Mouse (Mus musculus): ENCODE results near the gene Pm20d1. TPM values are rescaled to one million over a fixed set of nuclear protein-coding genes. Genes with fewer than 3 reads are reported as not detected.
A peak's percentile ranks its signal among the peaks of the same experiment; 100 is the strongest.
"Not testable (repeated sequence)": the region's sequence is repeated elsewhere in the genome, so short reads cannot be mapped to it uniquely, and the experiment has no call there.

Gene Pm20d1
- polyA plus RNA-seq, 2 experiments, result 2.0 to 3.4 TPM

GRCm38 (mm10) chr1:131812631-131813295, 15.6 kb downstream of the Pm20d1 start:
- H3K36me3 ChIP-seq (replicated peaks; ENCODE audit: control insufficient read depth, insufficient read depth, low read depth), result no peaks in the 10 kb centered on the region
- H3K4me1 ChIP-seq (replicated peaks; ENCODE audit: control insufficient read depth in 2 of 2, insufficient read depth in 2 of 2, low read length in 1 of 2), result no peaks in the 10 kb centered on the region
- TF ChIP-seq EP300 (IDR thresholded peaks at IDR 0.05; ENCODE audit: low read depth), result no peak
- no peak for TF ChIP-seq CTCF (IDR thresholded peaks at IDR 0.05; ENCODE audit: low read depth)
- H3K4me3 ChIP-seq (ENCODE audit: insufficient read depth in 1 of 2, low read depth in 2 of 2, low read length in 2 of 2), result no peak overlapping the region
- no peak overlapping the region for H3K27ac ChIP-seq
- ATAC-seq (ENCODE audit: insufficient read depth) (no peak), DNase-seq (ENCODE audit: low read depth in 3 of 3, low spot score in 3 of 3) (no peak)
- H3K4me2 ChIP-seq (ENCODE audit: low read depth), result no peak overlapping the region
- H3K9me3 ChIP-seq (ENCODE audit: control insufficient read depth, low read length), result no peaks in the 10 kb centered on the region
- 64% methylated on average over 9 of the region's 9 CpGs for WGBS (ENCODE audit: insufficient replicate concordance)
- H3K27me3 ChIP-seq (ENCODE audit: control insufficient read depth, insufficient read depth, low read length), result no peaks in the 10 kb centered on the region
- H3K9ac ChIP-seq (replicated peaks), result no peak overlapping the region

GRCm38 (mm10) chr1:131813731-131814130, 16.6 kb downstream of the Pm20d1 start:
- H3K4me2 ChIP-seq (ENCODE audit: low read depth), result no peak overlapping the region

GRCm38 (mm10) chr1:131814191-131814590, 17.0 kb downstream of the Pm20d1 start:
- TF ChIP-seq CTCF (IDR thresholded peaks at IDR 0.05; ENCODE audit: low read depth) (peak; percentile 13; the same call in 1 of the 2 replicates), EP300 (IDR thresholded peaks at IDR 0.05; ENCODE audit: low read depth) (no peak)
- no peak for DNase-seq (ENCODE audit: low read depth in 3 of 3, low spot score in 3 of 3)
- H3K4me1 ChIP-seq (replicated peaks; ENCODE audit: control insufficient read depth in 2 of 2, insufficient read depth in 2 of 2, low read length in 1 of 2), result no peaks in the 10 kb centered on the region
- no peaks in the 10 kb centered on the region for H3K9me3 ChIP-seq (ENCODE audit: control insufficient read depth, low read length)
- H3K27me3 ChIP-seq (ENCODE audit: control insufficient read depth, insufficient read depth, low read length), result no peaks in the 10 kb centered on the region
- no peak overlapping the region for H3K4me2 ChIP-seq (ENCODE audit: low read depth)
- H3K9ac ChIP-seq (replicated peaks), result no peak overlapping the region
- no peaks in the 10 kb centered on the region for H3K36me3 ChIP-seq (replicated peaks; ENCODE audit: control insufficient read depth, insufficient read depth, low read depth)
- 56% methylated on average over 3 of the region's 3 CpGs for WGBS (ENCODE audit: insufficient replicate concordance)
- no peak overlapping the region for H3K27ac ChIP-seq
- no peak overlapping the region for H3K4me3 ChIP-seq (ENCODE audit: insufficient read depth in 1 of 2, low read depth in 2 of 2, low read length in 2 of 2)
- ATAC-seq (ENCODE audit: insufficient read depth), result no peak

More at GRCm38 (mm10) chr1:131813731-131814130, 16.6 kb downstream of the Pm20d1 start:
- DNase-seq (ENCODE audit: low read depth in 3 of 3, low spot score in 3 of 3) (no peak), ATAC-seq (ENCODE audit: insufficient read depth) (no peak)
- H3K27me3 ChIP-seq (ENCODE audit: control insufficient read depth, insufficient read depth, low read length), result no peaks in the 10 kb centered on the region
- H3K27ac ChIP-seq, result no peak overlapping the region
- H3K4me1 ChIP-seq (replicated peaks; ENCODE audit: control insufficient read depth in 2 of 2, insufficient read depth in 2 of 2, low read length in 1 of 2), result no peaks in the 10 kb centered on the region
- no peak for TF ChIP-seq EP300 (IDR thresholded peaks at IDR 0.05; ENCODE audit: low read depth)
- TF ChIP-seq CTCF (IDR thresholded peaks at IDR 0.05; ENCODE audit: low read depth), result no peak
- H3K9ac ChIP-seq (replicated peaks), result no peak overlapping the region
- no peak overlapping the region for H3K4me3 ChIP-seq (ENCODE audit: insufficient read depth in 1 of 2, low read depth in 2 of 2, low read length in 2 of 2)
- WGBS (ENCODE audit: insufficient replicate concordance), result 67% methylated on average over 4 of the region's 4 CpGs
- no peaks in the 10 kb centered on the region for H3K9me3 ChIP-seq (ENCODE audit: control insufficient read depth, low read length)
- no peaks in the 10 kb centered on the region for H3K36me3 ChIP-seq (replicated peaks; ENCODE audit: control insufficient read depth, insufficient read depth, low read depth)

DNA sequence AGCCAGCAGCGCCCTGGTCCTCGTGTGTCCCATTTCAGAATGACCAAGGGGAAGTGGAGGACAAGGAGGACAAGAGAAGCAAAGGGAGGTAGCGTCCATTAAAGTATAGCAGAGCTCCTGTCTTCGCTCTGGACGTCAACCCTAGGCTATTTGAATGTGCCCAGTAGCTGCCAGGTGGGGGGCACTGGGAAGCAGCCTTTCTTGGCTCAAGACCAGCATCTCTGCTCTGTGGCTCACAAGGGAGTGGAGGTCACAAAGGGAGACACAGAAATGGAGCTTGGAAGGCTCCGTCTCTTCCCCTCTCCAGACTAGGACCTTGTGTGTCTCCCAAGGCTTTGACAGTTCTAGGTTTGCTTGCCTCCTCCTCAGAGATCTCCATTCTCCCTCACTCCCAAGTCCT, 19.7 kb downstream of the Pm20d1 start:
- H3K9me3 ChIP-seq (ENCODE audit: control insufficient read depth, low read length), result no peaks in the 10 kb centered on the region
- H3K9ac ChIP-seq (replicated peaks), result no peak overlapping the region
- no peak for DNase-seq (ENCODE audit: low read depth in 3 of 3, low spot score in 3 of 3)
- no peaks in the 10 kb centered on the region for H3K4me1 ChIP-seq (replicated peaks; ENCODE audit: control insufficient read depth in 2 of 2, insufficient read depth in 2 of 2, low read length in 1 of 2)
- TF ChIP-seq CTCF (IDR thresholded peaks at IDR 0.05; ENCODE audit: low read depth) (no peak), EP300 (IDR thresholded peaks at IDR 0.05; ENCODE audit: low read depth) (no peak)
- H3K36me3 ChIP-seq (replicated peaks; ENCODE audit: control insufficient read depth, insufficient read depth, low read depth), result no peaks in the 10 kb centered on the region
- no peak for ATAC-seq (ENCODE audit: insufficient read depth)
- 56% methylated on average over 6 of the region's 6 CpGs for WGBS (ENCODE audit: insufficient replicate concordance)
- no peak overlapping the region for H3K4me3 ChIP-seq (ENCODE audit: insufficient read depth in 1 of 2, low read depth in 2 of 2, low read length in 2 of 2)
- H3K27me3 ChIP-seq (ENCODE audit: control insufficient read depth, insufficient read depth, low read length), result no peaks in the 10 kb centered on the region
- no peak overlapping the region for H3K27ac ChIP-seq
- no peak overlapping the region for H3K4me2 ChIP-seq (ENCODE audit: low read depth)

- not testable (repeated sequence) for H3K9me3 ChIP-seq (ENCODE audit: control insufficient read depth, low read length); H3K9ac ChIP-seq (replicated peaks); ATAC-seq (ENCODE audit: insufficient read depth); H3K4me2 ChIP-seq (ENCODE audit: low read depth); H3K4me3 ChIP-seq (ENCODE audit: insufficient read depth in 1 of 2, low read depth in 2 of 2, low read length in 2 of 2); DNase-seq (ENCODE audit: low read depth in 3 of 3, low spot score in 3 of 3); H3K27me3 ChIP-seq (ENCODE audit: control insufficient read depth, insufficient read depth, low read length); H3K36me3 ChIP-seq (replicated peaks; ENCODE audit: control insufficient read depth, insufficient read depth, low read depth); H3K27ac ChIP-seq; H3K4me1 ChIP-seq (replicated peaks; ENCODE audit: control insufficient read depth in 2 of 2, insufficient read depth in 2 of 2, low read length in 1 of 2)
- 68% methylated on average over 8 of the region's 9 CpGs for WGBS (ENCODE audit: insufficient replicate concordance)
Observed at GRCm38 (mm10) chr1:131820353-131820752, 23.2 kb downstream of the Pm20d1 start.
